Mouse (Mus musculus) G1E-ER4 (cell line): Measurements from ENCODE around the gene Slc35e1. TPM values are rescaled to one million over a fixed set of nuclear protein-coding genes. Genes with fewer than 3 reads are reported as not detected.

Experiments
- GATA1 ChIP-seq: IDR thresholded peaks from one replicate; pipeline ENCODE4 v1.8.0; 2012; ENCODE audit warnings: low read length, inconsistent platforms
- polyA plus RNA-seq: library from polyadenylated mRNA; stranded (reverse); fragments of >175 nt; gene quantifications from 2 replicates; pipeline ENCODE4 v1.2.3, GENCODE M21; 2012

Gene Slc35e1
- 8.7 and 9.8 TPM in 2 replicates for polyA plus RNA-seq

DNA sequence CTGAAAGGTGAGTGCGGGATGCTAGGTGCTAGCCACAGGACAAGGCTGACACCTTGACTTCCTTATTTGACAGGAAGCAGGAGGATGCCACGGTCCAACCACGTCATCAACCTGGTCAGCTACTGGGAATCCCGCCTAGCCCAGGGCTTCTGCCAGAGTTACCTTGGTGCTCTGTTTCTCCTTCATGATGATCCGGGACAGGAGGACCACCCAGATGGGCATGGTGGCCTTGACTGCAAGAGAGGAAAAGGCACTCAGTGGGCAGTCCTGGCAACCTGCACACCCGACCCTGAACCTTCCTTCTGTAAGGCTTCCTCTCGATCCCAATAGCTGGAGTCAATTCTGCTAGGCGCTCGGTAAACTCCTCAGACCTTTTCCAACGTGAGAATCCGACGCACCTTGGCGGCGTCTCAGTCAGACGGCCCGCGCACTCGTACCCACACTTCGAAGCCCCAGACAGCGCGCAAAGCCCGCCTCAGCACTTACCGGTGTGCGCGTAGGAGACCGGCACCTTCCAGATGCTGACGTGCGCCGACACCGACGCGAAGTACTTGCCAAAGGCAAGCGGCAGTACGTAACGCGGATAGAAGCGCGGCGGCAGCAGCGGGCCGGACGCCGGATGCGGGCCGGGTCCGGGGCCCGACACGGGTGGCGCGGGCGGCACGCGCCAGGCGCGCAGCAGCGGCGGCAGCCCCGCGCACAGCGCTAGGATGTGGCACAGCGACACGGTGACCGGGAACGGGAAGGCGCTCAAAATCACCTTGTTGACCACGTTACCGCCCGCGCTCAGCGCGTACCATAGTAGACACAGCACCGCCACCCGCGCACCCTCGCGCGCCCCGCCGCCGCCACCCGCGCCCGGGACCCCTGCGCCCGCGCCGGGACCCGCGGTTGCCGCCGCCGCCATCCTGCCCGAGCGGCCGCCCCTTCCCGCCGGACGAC lies at the start of gene Slc35e1:
Gene Slc35e1 (minus strand): TSS at position 935 of the 942 bp plus-strand sequence.
- TF ChIP-seq GATA1, result no peak

DNA sequence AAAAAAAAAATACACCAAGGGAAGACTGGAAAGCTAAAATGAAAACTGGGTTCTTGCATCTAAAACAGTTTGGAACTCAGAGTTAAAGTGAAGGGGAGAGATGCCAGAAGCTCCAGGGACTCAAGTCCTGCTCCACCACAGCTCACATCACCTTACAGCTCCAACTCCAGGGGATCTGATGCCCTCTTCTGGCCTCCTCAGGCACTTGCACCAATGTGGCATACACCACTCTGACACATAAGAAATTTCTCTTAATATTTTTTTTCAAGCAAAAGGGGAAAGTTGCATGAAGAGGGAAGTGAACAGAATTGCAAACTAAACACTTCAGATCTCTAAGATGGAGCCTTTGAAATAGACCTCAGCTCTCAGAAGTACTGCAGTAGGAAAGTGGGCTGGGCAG lies 46.8 kb upstream of the Slc35e1 start:
- no peak for TF ChIP-seq GATA1

DNA sequence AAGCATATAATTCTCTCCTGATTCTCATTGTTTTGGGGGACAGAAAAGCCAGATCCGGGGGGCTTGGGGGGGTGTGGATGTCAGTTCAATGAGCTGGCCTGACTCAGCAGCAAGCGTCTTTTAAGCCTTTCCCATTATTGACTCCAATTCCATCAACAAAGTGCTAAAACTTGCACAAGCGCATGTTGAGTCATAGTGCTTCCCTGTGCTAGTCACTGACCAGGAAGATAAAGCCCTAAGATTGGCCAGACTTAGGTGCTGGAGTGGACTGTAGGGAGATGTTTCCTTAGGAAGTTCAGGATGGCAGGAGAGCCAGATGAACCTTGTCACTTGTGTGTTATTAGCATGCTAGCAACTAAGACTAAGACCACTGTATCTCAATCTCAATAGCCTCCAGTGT lies 42.5 kb upstream of the Slc35e1 start:
- TF ChIP-seq GATA1, result no peak

DNA sequence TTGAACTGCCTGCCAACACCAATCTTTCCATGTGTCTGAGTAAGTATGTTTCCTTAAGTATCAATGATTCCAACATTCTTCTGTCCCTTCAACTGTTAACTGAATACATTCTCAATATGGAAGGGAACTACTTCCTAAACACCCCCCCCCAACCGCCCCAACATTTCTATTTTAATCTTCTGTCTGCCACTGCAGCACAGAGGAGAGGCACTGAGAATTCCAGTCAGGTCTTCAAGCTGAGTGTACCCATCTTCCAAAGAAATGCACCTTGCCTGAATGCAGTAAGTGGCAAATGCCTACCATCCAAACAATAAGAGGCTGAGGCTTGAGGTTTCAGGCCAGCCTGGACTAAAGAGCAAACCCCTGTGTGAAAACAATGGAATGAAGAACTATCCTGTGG lies 39.7 kb upstream of the Slc35e1 start:
- no peak for TF ChIP-seq GATA1

DNA sequence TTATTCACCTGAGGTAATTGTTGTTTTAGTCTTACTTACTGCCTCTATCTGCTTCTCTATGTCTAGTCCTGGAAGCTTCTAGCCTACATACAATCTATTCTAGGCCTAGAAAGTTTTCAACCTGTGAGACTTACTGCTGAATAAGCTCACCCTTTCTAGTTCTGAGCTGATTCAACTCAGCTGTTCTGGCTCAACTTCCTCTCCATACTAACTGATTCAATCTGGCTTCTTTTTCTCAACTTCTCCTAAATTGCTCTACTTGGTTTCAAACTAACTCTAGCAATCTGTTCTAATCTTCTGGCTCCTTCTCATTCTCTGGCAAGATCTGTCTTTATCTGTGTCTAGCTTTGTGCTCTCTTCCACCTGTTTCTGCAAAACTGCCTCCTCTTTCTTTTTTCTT lies 29.5 kb upstream of the Slc35e1 start:
- no peak for TF ChIP-seq GATA1

DNA sequence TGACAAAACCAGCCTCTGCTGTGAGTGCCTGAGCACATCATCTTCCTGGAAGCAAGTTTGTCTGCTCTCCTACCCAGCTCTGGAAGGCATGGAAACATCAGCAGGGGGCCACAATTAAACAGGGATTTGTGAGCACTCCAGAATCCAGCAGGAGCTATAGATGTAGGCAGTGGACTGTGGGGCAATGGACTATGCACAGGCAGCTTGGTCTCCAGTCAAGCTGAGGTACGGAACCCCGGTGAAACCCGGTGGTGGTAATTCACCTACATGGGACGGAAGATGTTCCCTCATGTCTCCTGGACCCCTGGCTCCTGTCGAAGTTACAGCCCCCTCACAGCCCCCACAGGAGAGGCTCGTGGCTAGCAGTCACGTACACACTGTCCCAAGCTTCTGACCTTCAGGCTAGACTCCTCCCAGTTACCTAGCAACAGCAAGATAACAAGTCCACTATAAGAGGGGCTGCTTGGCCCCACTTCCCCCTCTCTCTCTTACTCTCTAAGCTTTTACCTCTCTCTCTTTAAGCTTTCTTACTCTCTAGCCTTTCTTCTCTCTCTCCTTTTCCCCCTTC lies 25.1 kb upstream of the Slc35e1 start:
- TF ChIP-seq GATA1, result no peak

DNA sequence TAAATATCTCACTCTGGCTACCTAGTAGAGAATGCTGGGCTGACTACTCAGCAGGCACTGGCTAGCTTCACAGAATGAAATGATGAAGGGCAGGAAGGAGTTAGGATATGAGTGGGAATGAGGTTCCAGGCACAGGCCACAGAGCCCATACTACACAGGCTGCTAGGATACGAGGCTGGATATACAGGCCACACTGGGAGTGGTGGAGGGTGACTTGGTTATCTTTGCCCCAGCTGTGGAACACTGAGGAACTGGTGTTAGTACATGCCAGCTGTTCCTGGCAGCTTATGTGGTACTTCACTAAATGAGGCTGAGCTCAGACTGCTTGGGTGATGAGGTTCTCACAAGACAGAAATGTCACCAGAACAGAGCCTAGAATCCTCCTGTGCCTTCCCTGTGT lies 20.7 kb upstream of the Slc35e1 start:
- TF ChIP-seq GATA1, result no peak

DNA sequence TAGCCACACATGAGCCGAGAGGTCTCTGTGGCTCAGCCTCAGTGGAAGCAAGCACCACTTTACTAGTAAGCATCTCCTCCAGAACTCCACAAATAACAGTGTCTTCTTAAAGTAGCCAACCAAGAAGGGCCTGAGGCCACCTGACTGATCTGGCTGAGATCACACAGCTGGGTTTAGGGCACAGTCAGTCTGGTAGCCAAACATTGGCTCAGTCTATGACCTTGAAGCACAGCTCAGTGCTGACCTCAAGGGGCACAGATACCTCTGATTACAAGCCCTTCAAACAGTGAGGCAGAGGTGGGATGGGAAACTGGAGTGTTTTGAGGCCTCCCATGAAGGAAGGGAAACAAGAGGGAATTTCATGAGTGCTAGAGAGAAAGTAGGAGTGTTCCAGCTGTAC lies 20.2 kb upstream of the Slc35e1 start:
- TF ChIP-seq GATA1, result no peak

DNA sequence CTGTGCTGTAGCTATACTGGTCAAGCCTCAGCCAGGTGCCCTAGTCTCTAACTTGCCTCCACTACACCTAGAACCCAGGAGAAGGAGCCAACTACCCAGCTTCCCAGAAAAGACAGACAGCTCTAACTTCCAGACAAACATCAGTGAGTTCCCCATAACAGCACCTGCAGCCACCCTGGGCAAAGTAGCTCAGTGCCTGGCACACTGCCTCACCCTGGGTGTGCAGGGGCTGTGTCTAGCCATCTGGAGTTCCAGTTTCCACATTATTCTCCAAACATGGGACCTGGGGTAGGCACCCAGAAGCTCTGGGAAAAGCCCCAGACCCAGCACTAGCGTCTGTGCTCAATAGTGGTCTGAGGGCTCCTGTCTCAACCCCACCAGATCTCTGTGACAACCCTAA lies 15.1 kb upstream of the Slc35e1 start:
- no peak for TF ChIP-seq GATA1

DNA sequence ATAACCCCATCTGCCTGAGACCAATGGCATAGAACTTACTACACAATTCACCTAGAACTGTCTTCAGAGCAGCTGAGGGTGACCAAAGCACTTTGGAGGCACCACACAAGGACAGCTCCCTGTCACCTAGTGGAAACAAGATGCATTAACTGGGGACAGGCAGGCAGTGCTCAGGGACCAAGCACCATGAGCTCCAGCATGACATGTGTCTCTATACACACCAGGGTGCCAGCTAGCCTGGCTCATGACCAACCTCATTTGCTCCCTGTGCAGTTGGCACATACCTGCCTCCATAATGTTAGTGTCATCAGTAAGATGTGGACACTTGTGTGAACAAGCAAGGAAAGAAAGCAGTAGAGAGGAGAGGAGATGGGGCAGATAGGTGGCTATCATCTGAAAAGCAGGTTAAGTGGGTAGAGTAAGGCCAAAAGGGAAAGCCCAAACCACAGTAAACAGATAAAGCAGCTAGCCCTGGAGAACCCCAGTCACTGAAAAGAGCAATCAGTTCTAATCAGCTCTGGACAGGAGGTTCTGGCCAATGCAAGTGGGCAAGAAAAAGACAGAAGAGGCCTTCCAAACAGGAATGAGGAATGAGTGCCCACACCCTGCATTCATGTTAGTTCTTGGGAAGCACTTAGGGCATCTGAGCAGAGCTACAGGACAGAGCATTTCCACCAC lies 12.4 kb upstream of the Slc35e1 start:
- TF ChIP-seq GATA1, result peak; percentile 69

DNA sequence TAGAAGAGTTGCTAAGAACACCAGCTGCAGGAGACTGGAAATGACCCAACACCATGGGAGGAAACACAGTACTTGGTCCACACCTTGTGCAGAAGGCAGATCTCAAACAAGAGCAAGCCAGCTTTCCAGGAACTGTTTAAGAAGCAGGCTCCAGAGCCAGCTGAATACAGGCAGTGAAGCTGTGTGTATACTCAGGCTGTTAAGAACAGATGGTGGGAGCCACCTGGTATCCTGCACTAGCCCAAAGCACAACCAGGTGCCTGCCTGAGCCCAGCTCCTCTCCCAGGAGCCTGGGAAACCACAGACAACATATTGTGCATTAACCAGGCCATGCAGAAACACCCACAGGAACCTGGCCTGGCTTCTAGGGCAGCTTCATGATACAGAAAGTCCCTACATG lies 11.7 kb upstream of the Slc35e1 start:
- no peak for TF ChIP-seq GATA1

DNA sequence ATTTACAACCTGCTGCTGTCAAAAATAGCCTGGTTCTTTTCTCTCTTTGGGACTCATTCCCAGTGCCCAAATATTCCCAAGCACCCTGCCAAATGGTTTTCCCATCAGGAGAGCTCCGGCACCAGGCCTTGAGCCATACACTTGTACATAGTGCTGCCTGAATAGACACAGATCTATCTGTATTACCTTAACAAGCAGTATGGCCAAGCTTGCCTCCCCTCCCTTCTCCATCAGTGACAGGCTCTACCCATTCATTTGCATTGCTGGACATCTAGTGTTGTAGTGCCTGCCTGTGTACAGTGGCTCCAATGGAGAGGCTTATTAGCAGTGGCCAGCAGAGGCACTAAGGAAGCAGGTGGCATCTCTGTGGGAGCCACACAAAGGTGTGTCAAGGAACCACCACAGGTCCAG lies 8.1 kb upstream of the Slc35e1 start:
- no peak for TF ChIP-seq GATA1

DNA sequence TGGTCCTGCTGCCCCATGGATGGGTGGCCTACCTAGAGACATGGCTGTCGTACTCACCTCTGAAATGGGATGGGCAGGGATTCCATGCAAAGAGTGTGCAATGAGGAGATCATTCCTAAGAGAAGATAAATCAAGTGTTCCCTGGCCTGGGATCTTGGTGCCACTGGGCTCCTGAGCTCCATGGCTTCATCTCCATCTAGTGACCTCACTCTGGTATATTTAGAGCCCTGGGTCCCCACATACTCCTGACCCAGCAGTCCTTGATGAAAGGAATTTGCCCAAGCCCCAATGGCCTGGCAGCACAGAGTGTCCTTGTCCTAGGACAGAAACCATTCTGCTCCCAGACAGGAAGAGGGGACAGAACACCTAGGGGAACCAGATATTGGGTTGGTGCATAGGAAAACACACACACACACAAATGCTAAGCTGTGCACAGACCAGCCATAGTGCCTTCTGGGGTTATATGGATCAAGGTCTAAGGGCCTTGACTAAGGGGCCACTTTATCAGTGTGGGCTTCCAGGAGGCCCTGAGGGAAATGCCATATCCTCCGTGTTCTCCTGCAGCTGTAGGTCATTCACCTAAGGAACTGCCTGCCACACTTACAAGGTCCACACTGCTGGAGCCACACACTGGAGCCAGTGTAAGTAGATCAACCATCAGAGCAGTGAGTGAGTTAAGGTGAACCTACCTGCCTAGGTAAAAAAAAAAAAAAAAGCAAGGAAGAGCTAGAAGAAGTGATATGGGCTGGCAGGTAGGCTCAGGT lies 7.3 kb upstream of the Slc35e1 start:
- TF ChIP-seq GATA1, result no peak

DNA sequence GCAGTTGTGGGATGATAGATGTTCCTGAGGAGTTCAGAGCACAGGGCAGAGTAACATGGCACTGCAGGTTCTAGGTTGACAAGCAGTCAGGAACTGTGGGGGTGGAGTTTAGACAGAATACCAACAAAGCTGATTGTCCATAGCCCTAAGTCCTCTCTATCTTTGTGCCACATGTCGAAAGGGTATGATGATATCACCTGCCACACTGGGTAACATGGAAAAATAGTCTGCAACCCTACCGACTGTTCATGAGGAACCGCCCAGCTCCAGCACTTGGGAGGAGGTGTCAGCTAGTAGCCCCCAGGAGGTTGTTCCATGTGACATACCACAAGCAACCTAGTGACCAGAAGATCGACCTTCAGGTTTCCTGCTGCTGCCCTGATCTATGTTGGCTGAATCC lies 6.1 kb upstream of the Slc35e1 start:
- no peak for TF ChIP-seq GATA1

DNA sequence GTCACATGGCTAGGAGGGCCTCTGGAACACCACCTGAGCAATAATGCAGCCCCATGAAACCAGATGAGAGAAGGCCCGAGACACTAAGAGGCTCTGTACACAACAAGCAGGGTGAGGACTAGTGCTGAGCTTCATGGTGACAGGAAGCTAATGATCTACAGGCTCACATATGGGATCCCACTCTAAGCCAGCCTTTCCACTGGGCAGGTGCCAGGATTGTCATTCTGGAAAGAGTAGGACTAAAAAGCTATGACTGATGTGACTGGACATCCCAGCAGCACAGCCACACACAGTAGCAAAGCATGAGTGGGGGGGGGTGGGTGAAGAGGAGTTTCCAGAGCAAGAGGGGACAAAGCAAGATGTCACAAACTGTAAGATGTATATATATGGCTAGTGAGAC lies 5.5 kb upstream of the Slc35e1 start:
- TF ChIP-seq GATA1, result no peak

DNA sequence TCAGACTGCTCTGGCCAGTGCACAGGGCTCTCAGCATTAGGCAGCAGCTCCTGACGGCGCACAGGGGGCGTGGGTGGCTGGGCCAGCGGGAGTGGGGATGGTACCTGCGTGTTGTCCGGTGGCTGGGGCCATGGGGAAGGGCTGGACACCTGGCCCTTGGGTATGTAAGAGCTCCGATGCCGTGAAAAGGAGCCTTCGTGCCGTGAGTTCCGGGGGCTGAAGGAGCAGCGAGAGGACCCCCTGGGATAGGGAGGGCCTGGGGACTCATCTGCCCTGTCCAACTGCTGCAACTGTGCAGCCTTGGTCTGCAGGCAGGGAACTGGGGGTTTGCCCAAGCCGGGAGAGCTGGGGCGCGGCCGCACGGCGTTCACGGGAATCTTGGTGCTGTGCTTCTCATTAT lies 3.8 kb upstream of the Slc35e1 start:
- no peak for TF ChIP-seq GATA1
